Mouse (Mus musculus) ovary, adult 18-20 months (tissue): ENCODE data around the gene Scrn3.
A peak's percentile ranks its signal among the peaks of the same experiment; 100 is the strongest.

ENCODE experiments used
- DNase-seq: peaks from one replicate; pipeline ENCODE4 v3.0.0; 2022; ENCODE audit warnings: low spot score, mixed read lengths

The Scrn3 gene

DNA sequence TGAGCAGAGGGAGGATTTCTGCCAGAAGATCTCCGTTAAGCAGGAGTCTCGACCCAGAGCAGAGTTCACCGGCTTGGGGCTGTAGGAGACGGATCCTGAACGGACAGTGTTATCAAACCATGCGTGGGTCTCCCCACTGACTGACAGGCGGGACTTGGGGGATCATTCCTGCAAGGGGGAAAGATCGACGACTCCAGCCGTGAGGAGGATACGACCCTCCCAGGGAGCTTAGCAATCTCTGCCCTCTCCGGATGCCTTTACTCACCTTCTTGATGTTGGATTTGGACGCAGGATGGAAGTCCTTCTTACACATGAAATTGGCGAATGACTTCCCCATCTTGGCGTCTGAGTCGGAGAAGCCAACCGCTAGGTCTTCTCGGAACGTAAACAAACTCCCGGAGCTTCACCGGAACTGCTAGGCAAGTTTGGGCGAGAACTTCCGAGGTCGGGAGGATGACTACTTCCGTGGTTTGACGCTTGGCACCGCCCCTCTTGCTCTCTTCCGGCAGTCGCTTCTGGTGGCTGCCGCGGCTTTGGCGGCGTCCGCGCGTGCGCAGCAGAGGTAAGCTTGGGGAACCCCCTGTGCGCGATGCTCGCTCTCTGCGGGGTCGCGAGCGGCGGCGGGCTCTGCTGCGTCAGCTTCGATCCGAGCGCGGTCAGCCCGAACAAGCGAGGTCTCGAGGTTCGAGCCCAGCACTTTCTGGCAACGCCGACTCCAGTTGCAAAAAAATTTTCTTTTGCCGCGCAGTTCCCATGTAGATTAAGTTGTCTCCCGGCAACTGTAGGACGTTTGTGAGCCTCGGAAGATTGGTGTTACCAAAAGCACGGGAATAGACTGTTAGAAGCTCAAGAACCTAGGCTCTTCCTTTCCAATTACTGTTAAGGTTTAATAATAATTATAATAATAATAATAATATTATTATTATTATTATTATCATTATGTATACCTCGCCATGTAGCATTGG, at the start of gene Scrn3, which contains the start of gene Cir1:
Gene Scrn3, plus strand, starts transcription at position 450 of the 965 bp plus-strand sequence.
Gene Cir1, minus strand, starts transcription at position 550 of the 965 bp plus-strand sequence.
- DNase-seq, result peak; percentile 93

DNA sequence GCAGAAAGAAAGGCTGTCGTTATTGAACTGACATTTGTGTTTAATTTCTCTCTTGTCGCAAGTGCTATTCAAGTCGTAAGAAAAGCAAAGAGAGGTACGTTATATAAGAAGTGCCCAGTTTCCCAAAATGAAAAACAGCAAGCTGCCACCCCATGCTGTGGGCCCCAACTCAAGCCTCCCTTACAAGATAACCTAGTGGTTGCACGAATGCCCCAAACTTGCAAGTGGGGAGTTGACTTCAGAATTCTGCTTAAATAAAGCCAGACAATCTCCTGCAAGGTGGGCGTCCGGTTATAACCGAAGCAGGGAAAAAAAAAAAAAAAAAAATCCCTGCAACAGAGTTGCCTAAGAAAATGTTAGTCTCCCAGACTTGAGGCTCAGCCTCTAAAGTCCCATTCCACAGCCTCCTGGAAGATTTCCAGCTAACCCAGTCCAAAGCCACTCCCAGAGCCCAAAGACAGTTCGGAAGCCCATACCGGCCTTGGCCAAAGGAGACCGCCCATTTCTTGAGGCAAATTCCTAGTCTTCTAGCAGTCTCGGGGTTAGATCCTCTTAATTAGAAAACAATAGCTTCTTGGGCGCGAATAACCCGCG, 49.1 kb upstream of the Scrn3 start:
- no peak for DNase-seq

GRCm38 (mm10) chr2:73263794-73264610, 48.4 kb upstream of the Scrn3 start:
- DNase-seq, result no peak

GRCm38 (mm10) chr2:73264611-73265195, 47.7 kb upstream of the Scrn3 start:
- no peak for DNase-seq

- DNase-seq, result no peak
Measured at GRCm38 (mm10) chr2:73266011-73266410, 46.4 kb upstream of the Scrn3 start.

- DNase-seq, result no peak
Measured at GRCm38 (mm10) chr2:73266623-73267022, 45.8 kb upstream of the Scrn3 start.

DNA sequence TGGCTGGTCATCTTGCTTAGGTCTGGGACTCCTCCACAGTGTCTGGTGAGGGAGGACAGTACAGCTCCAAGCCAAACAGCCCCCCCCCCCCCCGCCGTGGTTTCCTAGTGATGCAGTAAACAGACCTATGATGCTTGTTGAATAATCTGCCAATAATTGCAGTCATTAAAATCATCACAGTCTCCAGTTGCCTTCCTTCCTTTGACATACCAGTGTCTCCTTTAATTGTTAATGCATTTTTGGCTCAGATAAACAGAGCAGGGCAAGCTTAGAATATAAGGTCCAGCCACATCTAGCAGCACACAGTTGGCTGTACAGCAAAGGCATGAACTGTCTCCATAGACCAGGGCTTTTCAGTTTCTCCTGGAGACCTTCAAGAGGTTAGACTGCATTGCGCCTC, 45.2 kb upstream of the Scrn3 start:
- DNase-seq, result no peak

DNA sequence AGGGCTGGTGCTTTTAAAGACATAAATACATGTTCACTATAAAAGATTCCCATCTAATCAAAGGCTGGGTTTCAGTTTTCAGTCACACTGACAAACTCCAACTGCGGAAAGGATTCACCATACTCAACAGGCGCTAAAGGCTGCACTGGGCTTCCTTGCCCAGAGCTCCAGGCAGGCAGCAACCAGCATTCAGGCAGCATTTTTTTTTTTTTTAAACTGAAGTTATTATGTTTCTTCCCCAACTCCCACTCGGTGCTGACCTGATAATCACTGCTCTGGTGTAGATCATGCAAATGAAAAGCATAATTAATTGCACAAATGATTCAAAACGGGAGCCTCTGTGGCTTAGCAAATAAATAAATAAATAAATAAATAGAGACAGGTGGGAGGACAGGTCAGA, 44.6 kb upstream of the Scrn3 start:
- no peak for DNase-seq

GRCm38 (mm10) chr2:73268281-73268680, 44.1 kb upstream of the Scrn3 start:
- DNase-seq, result no peak

DNA sequence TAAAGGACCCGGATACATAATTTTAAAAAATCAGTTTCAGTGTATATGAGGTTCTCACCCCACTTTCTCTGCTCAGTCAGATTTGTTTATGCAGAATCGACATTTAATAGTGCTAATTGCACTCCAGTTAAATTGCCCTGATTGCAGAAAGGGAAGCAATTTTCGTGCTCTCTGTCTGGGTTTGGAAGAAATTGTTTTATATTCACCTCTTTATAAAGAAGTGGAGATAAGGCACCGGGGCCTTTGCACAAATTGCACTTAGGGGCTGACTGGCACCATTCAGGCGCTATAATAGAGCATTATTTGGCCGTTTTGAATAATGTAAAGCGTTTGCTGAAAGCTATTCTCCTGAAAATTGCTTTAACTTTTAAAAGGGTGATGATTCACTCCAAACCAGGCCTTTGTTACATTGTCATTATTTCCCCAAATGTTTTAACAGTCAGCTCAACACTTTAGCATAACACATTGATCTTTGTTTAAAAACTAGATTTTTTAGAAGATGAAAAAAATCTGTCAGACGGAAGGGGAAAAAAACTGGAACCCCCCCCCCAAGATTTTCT, 43.5 kb upstream of the Scrn3 start:
- no peak for DNase-seq

- no peak for DNase-seq
Measured at GRCm38 (mm10) chr2:73269666-73270065, 42.7 kb upstream of the Scrn3 start.

GRCm38 (mm10) chr2:73270071-73270592, 42.3 kb upstream of the Scrn3 start:
- DNase-seq, result no peak

GRCm38 (mm10) chr2:73270593-73271458, 41.6 kb upstream of the Scrn3 start:
- DNase-seq, result no peak

DNA sequence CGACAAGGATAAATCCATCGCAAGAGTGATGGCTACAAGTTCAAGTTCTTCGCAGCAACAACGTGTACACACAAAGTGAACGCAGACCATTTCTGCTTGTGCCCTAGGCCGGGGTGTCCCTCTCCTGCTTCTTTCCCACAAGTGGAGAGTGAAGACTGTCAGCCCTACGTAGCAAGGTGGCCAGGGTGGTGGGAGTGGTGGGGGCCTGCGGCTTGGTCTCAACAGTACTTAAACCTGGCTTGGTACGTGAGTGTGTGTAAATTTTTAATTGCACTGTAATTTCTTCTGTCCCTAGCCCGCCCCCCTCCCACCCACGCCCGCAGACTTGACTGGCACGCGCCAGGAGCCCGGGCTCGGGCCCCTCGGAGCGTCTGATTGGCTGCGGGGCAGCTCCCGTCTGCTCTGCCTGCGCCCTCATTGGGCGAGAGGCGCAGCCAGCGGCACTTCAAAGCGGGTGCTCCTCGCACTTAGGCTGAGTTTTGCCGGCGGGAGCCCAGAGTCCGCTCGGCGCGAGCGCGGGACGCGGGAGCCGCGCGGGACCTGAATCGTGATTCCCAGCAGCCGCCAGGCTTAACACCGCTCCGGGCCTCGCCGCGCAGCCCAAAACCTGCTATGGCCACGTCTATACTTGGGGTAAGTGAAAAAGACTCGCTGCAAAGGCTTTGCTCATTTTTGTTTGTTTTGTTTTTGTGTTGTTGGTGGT, 40.8 kb upstream of the Scrn3 start, which contains the start of gene Sp9:
Gene Sp9, plus strand, starts transcription at position 467 of the 703 bp plus-strand sequence.
- no peak for DNase-seq

DNA sequence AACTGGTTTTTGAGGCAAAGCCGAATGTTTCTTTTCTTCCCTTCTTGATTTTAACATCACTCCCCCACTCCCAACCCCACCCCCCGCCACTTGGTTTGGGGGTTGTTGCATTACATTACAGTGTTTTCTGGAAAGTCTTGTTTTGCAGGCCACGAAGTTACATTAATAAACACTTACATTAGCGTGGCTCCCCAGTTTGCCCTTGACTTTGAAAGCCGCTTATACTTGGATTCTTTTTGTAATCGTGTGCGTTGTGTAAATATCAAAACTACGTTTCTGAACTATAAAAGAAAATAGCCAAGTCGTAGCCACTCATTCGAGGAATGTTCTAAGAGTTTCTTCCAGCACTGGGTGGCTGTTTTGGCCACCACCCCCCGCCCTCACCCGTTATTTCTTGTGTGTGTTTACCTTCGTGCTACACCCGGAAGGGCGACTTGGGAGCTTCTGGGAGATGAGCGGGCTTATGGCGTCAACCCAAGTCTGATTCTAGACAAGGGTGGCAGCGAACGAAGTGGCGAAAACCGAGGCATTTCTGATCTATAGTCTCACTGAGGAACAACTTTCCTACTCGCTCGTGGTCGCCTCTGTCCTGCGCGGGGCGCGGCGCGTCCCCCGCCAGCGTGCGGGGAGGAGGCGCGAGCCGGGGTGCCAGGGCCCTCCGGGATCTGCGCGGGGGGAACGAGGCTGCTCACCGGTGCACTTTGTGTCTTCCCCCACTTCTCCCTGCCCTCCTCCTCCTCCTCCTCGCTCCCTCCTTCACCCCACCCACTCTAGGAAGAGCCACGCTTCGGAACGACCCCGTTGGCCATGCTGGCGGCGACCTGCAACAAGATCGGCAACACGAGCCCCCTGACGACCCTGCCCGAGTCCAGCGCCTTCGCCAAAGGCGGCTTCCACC, 39.8 kb upstream of the Scrn3 start:
- DNase-seq, result no peak

DNA sequence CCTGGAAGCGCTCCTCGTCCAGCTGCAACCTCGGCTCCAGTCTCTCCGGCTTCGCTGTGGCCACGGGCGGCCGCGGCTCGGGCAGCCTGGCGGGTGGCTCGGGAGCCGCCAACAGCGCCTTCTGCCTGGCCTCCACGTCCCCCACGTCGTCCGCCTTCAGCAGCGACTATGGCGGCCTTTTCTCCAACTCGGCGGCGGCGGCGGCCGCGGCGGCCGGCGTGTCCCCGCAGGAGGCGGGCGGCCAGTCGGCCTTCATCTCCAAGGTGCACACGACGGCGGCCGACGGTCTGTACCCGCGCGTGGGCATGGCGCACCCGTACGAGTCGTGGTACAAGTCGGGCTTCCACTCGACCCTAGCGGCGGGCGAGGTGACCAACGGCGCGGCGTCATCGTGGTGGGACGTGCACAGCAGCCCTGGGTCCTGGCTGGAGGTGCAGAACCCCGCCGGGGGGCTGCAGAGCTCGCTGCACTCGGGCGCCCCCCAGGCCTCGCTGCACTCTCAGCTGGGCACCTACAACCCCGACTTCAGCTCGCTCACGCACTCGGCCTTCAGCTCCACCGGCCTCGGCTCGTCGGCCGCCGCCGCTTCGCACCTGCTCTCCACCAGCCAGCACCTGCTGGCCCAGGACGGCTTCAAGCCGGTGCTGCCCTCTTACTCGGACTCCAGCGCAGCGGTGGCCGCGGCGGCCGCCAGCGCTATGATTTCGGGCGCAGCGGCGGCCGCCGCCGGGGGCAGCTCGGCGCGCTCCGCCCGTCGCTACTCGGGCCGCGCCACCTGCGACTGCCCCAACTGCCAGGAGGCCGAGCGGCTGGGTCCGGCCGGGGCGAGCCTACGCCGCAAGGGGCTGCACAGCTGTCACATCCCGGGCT, 38.9 kb upstream of the Scrn3 start:
- DNase-seq, result no peak

DNA sequence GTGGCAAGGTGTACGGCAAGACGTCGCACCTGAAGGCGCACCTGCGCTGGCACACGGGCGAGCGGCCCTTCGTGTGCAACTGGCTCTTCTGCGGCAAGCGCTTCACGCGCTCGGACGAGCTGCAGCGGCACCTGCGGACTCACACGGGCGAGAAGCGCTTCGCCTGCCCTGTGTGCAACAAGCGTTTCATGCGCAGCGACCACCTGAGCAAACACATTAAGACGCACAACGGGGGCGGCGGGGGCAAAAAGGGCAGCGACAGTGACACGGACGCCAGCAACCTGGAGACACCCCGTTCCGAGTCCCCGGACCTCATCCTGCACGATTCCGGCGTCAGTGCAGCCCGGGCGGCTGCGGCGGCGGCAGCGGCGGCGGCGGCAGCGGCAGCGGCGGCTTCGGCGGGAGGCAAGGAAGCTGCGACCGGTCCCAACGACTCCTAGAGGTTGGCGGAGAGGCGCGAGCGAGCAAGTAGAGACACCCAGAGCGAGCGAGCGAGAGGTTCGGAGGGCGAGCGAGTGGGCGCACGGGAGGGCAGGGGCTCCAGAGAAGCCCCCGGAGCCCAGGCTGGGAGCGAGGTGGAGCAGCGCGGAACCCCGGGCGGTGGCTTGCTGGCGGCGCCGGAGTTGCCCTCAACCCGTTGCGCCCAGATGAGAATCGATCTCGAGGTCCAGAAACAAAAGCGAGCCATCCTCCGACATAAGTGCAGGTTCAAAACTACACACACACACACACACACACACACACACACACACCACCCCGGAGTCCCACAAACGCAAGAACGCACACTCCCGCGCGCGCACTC, 38.1 kb upstream of the Scrn3 start:
- DNase-seq, result no peak
